Mouse (Mus musculus) layer of hippocampus, postnatal 25 days (tissue): ENCODE data around the gene Tsc22d4. TPM values are rescaled to one million over a fixed set of nuclear protein-coding genes. Genes with fewer than 3 reads are reported as not detected.
A peak's percentile ranks its signal among the peaks of the same experiment; 100 is the strongest.

ENCODE experiments used
- DNase-seq, 2 experiments: peaks; one replicate each; pipeline ENCODE4 v3.0.0; 2022; ENCODE audit warnings: mixed read lengths in 2 of 2, low spot score in 1 of 2; ENCODE audit errors: extremely low spot score in 1 of 2
- total RNA-seq, 2 experiments: library from RNA; stranded (reverse); gene quantifications; 2 replicates each; pipeline ENCODE4 v1.2.3; 2021

The Tsc22d4 gene
- total RNA-seq, 2 experiments from 2014 or later = 203 to 214 TPM

GRCm38 (mm10) chr5:137787151-137787928, 41.8 kb downstream of the Tsc22d4 start, which contains the start of the genes Mepce and Zcwpw1:
Gene Mepce (minus strand): TSS chr5:137787655.
Gene Zcwpw1 (plus strand): TSS chr5:137787798.
- peak; percentile 91 to 96 for DNase-seq

- no peak for DNase-seq
Observed at GRCm38 (mm10) chr5:137788171-137788570, 42.6 kb downstream of the Tsc22d4 start.

- DNase-seq = no peak
Observed at GRCm38 (mm10) chr5:137788946-137789531, 43.5 kb downstream of the Tsc22d4 start.

GRCm38 (mm10) chr5:137791553-137791952, 46.0 kb downstream of the Tsc22d4 start:
- no peak for DNase-seq

GRCm38 (mm10) chr5:137796606-137797005, 51.1 kb downstream of the Tsc22d4 start:
- DNase-seq = no peak

GRCm38 (mm10) chr5:137800917-137801316, 55.4 kb downstream of the Tsc22d4 start:
- no peak for DNase-seq

GRCm38 (mm10) chr5:137806158-137806557, 60.6 kb downstream of the Tsc22d4 start:
- no peak for DNase-seq

GRCm38 (mm10) chr5:137808316-137808715, 62.8 kb downstream of the Tsc22d4 start:
- no peak for DNase-seq

- no peak for DNase-seq
Observed at GRCm38 (mm10) chr5:137817466-137818222, 72.1 kb downstream of the Tsc22d4 start.

Other genes with a start within 250 kb of the Tsc22d4 start
- 10 to 100 TPM; 33.6 to 34.6 TPM for gene Pop7, start 243.2 kb upstream of the Tsc22d4 start, total RNA-seq
- gene Gigyf1, start 227.2 kb upstream of the Tsc22d4 start, total RNA-seq = 10 to 100 TPM; 44.8 to 54.9 TPM
- gene Epo, start 212.5 kb upstream of the Tsc22d4 start, total RNA-seq = not detected
- 100 to 1,000 TPM; 648 to 692 TPM for gene Gnb2, start 212.2 kb upstream of the Tsc22d4 start, total RNA-seq
- gene Actl6b, start 192.2 kb upstream of the Tsc22d4 start, total RNA-seq = 100 to 1,000 TPM; 129 to 132 TPM
- 10 to 100 TPM; 13.3 to 15.8 TPM for gene Tfr2, start 175.9 kb upstream of the Tsc22d4 start, total RNA-seq
- 10 to 100 TPM; 33.6 TPM for gene Mospd3, start 144.7 kb upstream of the Tsc22d4 start, total RNA-seq
- 1 to 10 TPM; 6.7 to 9.2 TPM for gene Pcolce, start 131.9 kb upstream of the Tsc22d4 start, total RNA-seq
- gene Fbxo24, start 116.7 kb upstream of the Tsc22d4 start, total RNA-seq = under 1 TPM; 0.27 to 0.31 TPM
- gene Lrch4, start 116.6 kb upstream of the Tsc22d4 start, total RNA-seq = 10 to 100 TPM; 19.3 to 23.5 TPM
- gene Gm20605, start 116.6 kb upstream of the Tsc22d4 start, total RNA-seq = 10 to 100 TPM; 12.7 to 15.8 TPM
- 10 to 100 TPM in 1 of 2 experiments, 1 to 10 TPM in 1; 3.1 to 13.9 TPM for gene Sap25, start 104.4 kb upstream of the Tsc22d4 start, total RNA-seq
- gene Irs3, start 100.0 kb upstream of the Tsc22d4 start, total RNA-seq = not detected
- gene Agfg2, start 61.0 kb upstream of the Tsc22d4 start, total RNA-seq = 10 to 100 TPM; 61.8 to 63.9 TPM
- gene Nyap1, start 4.1 kb upstream of the Tsc22d4 start, total RNA-seq = 10 to 100 TPM; 63.9 to 65.5 TPM
- gene Ppp1r35, start 33.1 kb downstream of the Tsc22d4 start, total RNA-seq = 10 to 100 TPM; 24.7 to 26.2 TPM
- gene Mepce, start 41.9 kb downstream of the Tsc22d4 start, total RNA-seq = 10 to 100 TPM; 40.1 to 42.8 TPM
- 1 to 10 TPM; 6.1 to 6.2 TPM for gene Zcwpw1, start 42.1 kb downstream of the Tsc22d4 start, total RNA-seq
- under 1 TPM; 0.82 to 0.91 TPM for gene Pilra, start 90.6 kb downstream of the Tsc22d4 start, total RNA-seq
- gene Pilrb1, start 112.4 kb downstream of the Tsc22d4 start, total RNA-seq = not detected
- not detected for gene Pilrb2, start 126.1 kb downstream of the Tsc22d4 start, total RNA-seq
- gene Cyp3a13, start 175.9 kb downstream of the Tsc22d4 start, total RNA-seq = under 1 TPM; 0.17 to 0.28 TPM
- gene Gjc3, start 217.4 kb downstream of the Tsc22d4 start, total RNA-seq = 10 to 100 TPM; 28.5 to 31.3 TPM
- gene Azgp1, start 235.8 kb downstream of the Tsc22d4 start, total RNA-seq = not detected